Mouse (Mus musculus) gonadal fat pad, adult 2 months (tissue): ENCODE data around the gene Cep295. TPM values are rescaled to one million over a fixed set of nuclear protein-coding genes. Genes with fewer than 3 reads are reported as not detected.
A peak's percentile ranks its signal among the peaks of the same experiment; 100 is the strongest.
"Not testable (repeated sequence)": the region's sequence is repeated elsewhere in the genome, so short reads cannot be mapped to it uniquely, and the experiment has no call there.

Experiments used
- DNase-seq: peaks from one replicate; pipeline ENCODE4 v3.0.0-alpha.2; 2012; ENCODE audit warnings: low read depth
- polyA plus RNA-seq: library from polyadenylated mRNA; depleted of rRNA; stranded (reverse); fragments of >200 nt; gene quantifications from 2 replicates; pipeline ENCODE4 v1.2.3, GENCODE M21; 2012; rRNA removed

Cep295 gene
- 4.5 and 5.5 TPM in 2 replicates for polyA plus RNA-seq

GRCm38 (mm10) chr9:15357484-15358275, at the start of gene Cep295:
Gene Cep295, minus strand, starts transcription at chr9:15357788.
- DNase-seq, result peak; percentile 27

- no peak for DNase-seq
Observed at GRCm38 (mm10) chr9:15397591-15397990, 40.0 kb upstream of the Cep295 start.

GRCm38 (mm10) chr9:15395353-15395942, 37.9 kb upstream of the Cep295 start:
- DNase-seq, result no peak

GRCm38 (mm10) chr9:15387075-15387643, 29.6 kb upstream of the Cep295 start:
- DNase-seq, result no peak

GRCm38 (mm10) chr9:15384266-15384665, 26.7 kb upstream of the Cep295 start:
- DNase-seq, result no peak

- DNase-seq, result no peak
Observed at GRCm38 (mm10) chr9:15366260-15366659, 8.7 kb upstream of the Cep295 start.

- no peak for DNase-seq
Observed at GRCm38 (mm10) chr9:15365856-15366255, 8.3 kb upstream of the Cep295 start.

GRCm38 (mm10) chr9:15364843-15365242, 7.3 kb upstream of the Cep295 start:
- DNase-seq, result no peak

GRCm38 (mm10) chr9:15356916-15357483, 588 bp downstream of the Cep295 start:
- DNase-seq, result no peak

- DNase-seq, result no peak
Observed at GRCm38 (mm10) chr9:15349925-15350324, 7.7 kb downstream of the Cep295 start.

- DNase-seq, result no peak
Observed at GRCm38 (mm10) chr9:15337776-15338175, 19.8 kb downstream of the Cep295 start.

- no peak for DNase-seq
Observed at GRCm38 (mm10) chr9:15318170-15318742, 39.3 kb downstream of the Cep295 start.

- no peak for DNase-seq
Observed at GRCm38 (mm10) chr9:15317223-15318169, 40.1 kb downstream of the Cep295 start.

- DNase-seq, result not testable (repeated sequence)
Observed at GRCm38 (mm10) chr9:15316296-15316695, 41.3 kb downstream of the Cep295 start.

- no peak for DNase-seq
Observed at GRCm38 (mm10) chr9:15314619-15315018, 43.0 kb downstream of the Cep295 start.

- no peak for DNase-seq
Observed at GRCm38 (mm10) chr9:15313633-15314032, 44.0 kb downstream of the Cep295 start.

- no peak for DNase-seq
Observed at GRCm38 (mm10) chr9:15312054-15312735, 45.4 kb downstream of the Cep295 start.

GRCm38 (mm10) chr9:15310179-15310578, 47.4 kb downstream of the Cep295 start:
- DNase-seq, result no peak

GRCm38 (mm10) chr9:15309425-15309824, 48.2 kb downstream of the Cep295 start:
- no peak for DNase-seq

GRCm38 (mm10) chr9:15308254-15308653, 49.3 kb downstream of the Cep295 start:
- DNase-seq, result no peak
